In the genomic region with DNA sequence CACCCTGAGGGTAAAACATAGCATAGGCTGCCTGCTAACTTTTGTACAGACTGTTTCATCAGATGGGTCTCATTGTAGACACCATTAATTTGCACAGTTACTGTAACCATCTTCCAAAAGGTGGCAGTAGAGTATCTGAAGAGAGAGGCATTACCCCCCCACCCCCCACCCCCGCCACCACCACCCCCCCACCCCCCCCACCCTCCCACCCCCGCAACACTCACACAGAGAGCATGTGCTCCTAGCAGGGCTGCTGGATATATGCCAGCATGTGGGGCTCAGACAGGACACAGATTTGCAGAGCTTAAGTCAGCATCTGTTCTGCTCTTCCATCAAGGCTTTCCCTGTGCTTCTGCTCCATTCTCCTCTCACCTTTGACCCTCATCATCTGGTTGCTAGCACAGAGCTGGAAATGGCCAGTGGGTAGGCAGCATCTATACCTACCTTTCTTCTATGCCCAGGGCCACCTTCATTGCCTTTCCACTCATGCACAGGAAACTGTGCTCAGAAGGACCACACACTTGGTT, we compare ENCODE assay signal across 8 mouse cellular contexts. TPM values are rescaled to one million over a fixed set of nuclear protein-coding genes. Genes with fewer than 3 reads are reported as not detected.
DNase-seq lines count a peak whose midpoint lies in the region; ATAC-seq and TF ChIP-seq lines count a peak whose summit lies in the region.

No protein-coding gene starts in this region.

- H3K4me1 ChIP-seq in heart, embryonic 13.5 days: peaks cover 19% of the 10 kb centered on the region
- 0 out of 2 replicates have a peak, but pooled peaks cover 5% of the 10 kb centered on the region for H3K4me1 ChIP-seq in neural tube, embryonic 12.5 days

- H3K9ac ChIP-seq in heart, embryonic 13.5 days: 0 out of 2 replicates have a peak overlapping the region, but pooled peaks have one; percentile 41
- no peak overlapping the region for H3K9ac ChIP-seq in neural tube, embryonic 12.5 days

- H3K27me3 ChIP-seq in heart, embryonic 13.5 days (replicated peaks): no peaks in the 10 kb centered on the region
- H3K27me3 ChIP-seq in neural tube, embryonic 12.5 days (replicated peaks): no peaks in the 10 kb centered on the region

- peaks cover 17% of the 10 kb centered on the region for H3K36me3 ChIP-seq in heart, embryonic 13.5 days
- peaks cover 6% of the 10 kb centered on the region; the same call in 1 of the 2 replicates for H3K36me3 ChIP-seq in neural tube, embryonic 12.5 days

- peak; percentile 45 for DNase-seq in gastrocnemius, adult 2 months
- no peak for DNase-seq in gastrocnemius, adult 8-10 months (ENCODE audit: low spot score in 2 of 2)
- DNase-seq in urinary bladder, postnatal 25 days (ENCODE audit: low spot score): peak; percentile 27
- DNase-seq in urinary bladder, adult 2 months (ENCODE audit: low spot score): no peak
- DNase-seq in kidney, postnatal 4 days: peak; percentile 67 to 80
- DNase-seq in spleen, adult 18-20 months: no peak

- peak overlapping the region; percentile 69; the same call in 1 of the 2 replicates for H3K27ac ChIP-seq in gastrocnemius, adult 2 months
- peak overlapping the region; percentile 73 for H3K27ac ChIP-seq in heart, embryonic 13.5 days (replicated peaks)
- H3K27ac ChIP-seq in neural tube, embryonic 12.5 days: no peak overlapping the region

- intact Hi-C loops in gastrocnemius, adult 2 months (cut with DNase I): loop anchor here (5.0 kb wide), 1 partner anchor 113 kb away; no protein-coding TSS in a partner anchor

- H3K4me3 ChIP-seq in gastrocnemius, adult 2 months: no peak overlapping the region
- no peak overlapping the region for H3K4me3 ChIP-seq in heart, embryonic 13.5 days
- H3K4me3 ChIP-seq in neural tube, embryonic 12.5 days: no peak overlapping the region

- H3K9me3 ChIP-seq in heart, embryonic 13.5 days: no peaks in the 10 kb centered on the region
- no peaks in the 10 kb centered on the region for H3K9me3 ChIP-seq in neural tube, embryonic 12.5 days

- peak; percentile 43 for TF ChIP-seq CTCF in gastrocnemius, adult 2 months (IDR thresholded peaks at IDR 0.05)

- peak; percentile 31; the same call in 1 of the 2 replicates for ATAC-seq in heart, embryonic 13.5 days (ENCODE audit: extremely low read depth, insufficient number of reproducible peaks, low FRiP score, low TSS enrichment)
- ATAC-seq in neural tube, embryonic 12.5 days (ENCODE audit: low FRiP score, low read depth): peak; percentile 84

- 0% methylated on average over 1 of the region's 2 CpGs for WGBS in heart, embryonic 13.5 days
- 13% methylated on average over 2 of the region's 2 CpGs for WGBS in neural tube, embryonic 12.5 days

- no peak overlapping the region for H3K4me2 ChIP-seq in heart, embryonic 13.5 days
- 0 out of 2 replicates have a peak overlapping the region, but pooled peaks have one; percentile 12 for H3K4me2 ChIP-seq in neural tube, embryonic 12.5 days (replicated peaks)

RNA-seq across cellular contexts. Expression of a gene that starts 8.7 kb away (rescaled TPM):
- 10 to 100 TPM; 34.4 to 52.4 TPM for total RNA-seq in gastrocnemius, adult 2 months (2021)
- total RNA-seq in gastrocnemius, adult 8-10 months (2022): 10 to 100 TPM; 41.5 to 49.6 (median 45.4) TPM
- 63.8 and 75.8 TPM in 2 replicates for polyA plus RNA-seq in urinary bladder, adult 2 months (2012; rRNA removed)
- polyA plus RNA-seq in heart, embryonic 13.5 days (2015; fragmentation: Nextera tagmentation; extraction: Ambion mirVana): 30.0 and 34.9 TPM in 2 replicates
- polyA plus RNA-seq in neural tube, embryonic 12.5 days (2016; fragmentation: Nextera tagmentation; extraction: Ambion mirVana): 65.6 and 69.9 TPM in 2 replicates

RNA-seq across cellular contexts. Expression of a gene that starts 17.7 kb away (rescaled TPM):
- 10 to 100 TPM; 25.4 to 27.0 TPM for total RNA-seq in gastrocnemius, adult 2 months (2021)
- total RNA-seq in gastrocnemius, adult 8-10 months (2022): 10 to 100 TPM; 17.6 to 26.6 (median 22.4) TPM
- 33.3 and 35.0 TPM in 2 replicates for polyA plus RNA-seq in urinary bladder, adult 2 months (2012; rRNA removed)
- 42.6 and 47.7 TPM in 2 replicates for polyA plus RNA-seq in heart, embryonic 13.5 days (2015; fragmentation: Nextera tagmentation; extraction: Ambion mirVana)
- 80.7 TPM in 2 replicates for polyA plus RNA-seq in neural tube, embryonic 12.5 days (2016; fragmentation: Nextera tagmentation; extraction: Ambion mirVana)

RNA-seq across cellular contexts. Expression of a gene that starts 49.1 kb away (rescaled TPM):
- total RNA-seq in gastrocnemius, adult 2 months (2021): 100 to 1,000 TPM in 1 of 2 experiments, 10 to 100 TPM in 1; 96.4 to 101 TPM
- total RNA-seq in gastrocnemius, adult 8-10 months (2022): 100 to 1,000 TPM in 1 of 4 experiments, 10 to 100 TPM in 3; 79.8 to 101 (median 90.9) TPM
- 31.9 and 38.2 TPM in 2 replicates for polyA plus RNA-seq in urinary bladder, adult 2 months (2012; rRNA removed)
- polyA plus RNA-seq in heart, embryonic 13.5 days (2015; fragmentation: Nextera tagmentation; extraction: Ambion mirVana): 32.9 and 34.5 TPM in 2 replicates
- polyA plus RNA-seq in neural tube, embryonic 12.5 days (2016; fragmentation: Nextera tagmentation; extraction: Ambion mirVana): 45.5 and 45.7 TPM in 2 replicates

Comparison
In these comparisons a context has a peak if more than half of its experiments do, and no peak if none do; other contexts are left out.
1. DNase-seq: peak in gastrocnemius, adult 2 months (single experiment), urinary bladder, postnatal 25 days (single experiment) and kidney, postnatal 4 days (2 of 2); none in gastrocnemius, adult 8-10 months (0 of 2), urinary bladder, adult 2 months (single experiment) and spleen, adult 18-20 months (0 of 2).